Mouse (Mus musculus) embryonic stem cell, embryonic (primary cell): Measurements from ENCODE around the gene Psmd13.

Experiments used
- CTCF ChIA-PET, 4 experiments: fragments of 300-600 bp in 2 of 4; fragments of 350-600 bp in 2 of 4; sonication (Branson Sonifier 250); formaldehyde crosslinking; loops; one replicate each; lab custom pipeline; 2022; ENCODE audit warnings: inconsistent platforms in 2 of 4; lab: Charles Lee
- POLR2A ChIA-PET, 4 experiments: fragments of 300-600 bp in 2 of 4; fragments of 350-600 bp in 2 of 4; sonication (Branson Sonifier 250); formaldehyde crosslinking; loops; one replicate each; lab custom pipeline; 2022; ENCODE audit warnings: antibody characterized with exemption in 4 of 4, inconsistent platforms in 1 of 4; lab: Charles Lee

Psmd13 gene

DNA sequence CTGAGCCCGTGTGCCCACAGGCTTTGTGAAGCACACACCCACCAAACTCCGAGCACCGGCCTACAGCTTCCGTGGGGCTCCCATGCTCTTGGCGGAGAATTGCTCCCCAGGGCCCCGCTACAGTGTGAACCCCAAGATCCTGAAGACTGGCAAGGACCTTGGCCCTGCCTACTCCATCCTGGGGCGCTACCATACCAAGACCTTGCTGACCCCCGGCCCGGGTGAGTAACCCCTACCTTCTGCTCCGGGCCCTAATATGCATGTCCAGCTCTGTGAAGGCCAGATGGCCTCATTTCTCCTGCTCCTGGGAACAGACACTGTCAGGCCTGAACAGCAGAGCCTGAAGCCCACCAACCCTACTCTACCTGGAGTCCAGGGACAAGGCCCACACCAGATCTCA is 33.2 kb upstream of the Psmd13 start:
- ChIA-PET CTCF (interaction anchor here in 3 of 4 experiments (0.6 to 6.3 kb wide), 4 partner anchors 54 to 297 kb away, joined by 3 to 50 read pairs (median 4); no protein-coding TSS in a partner anchor), POLR2A (interaction anchor here in 3 of 4 experiments (1.0 to 2.6 kb wide), 6 partner anchors 8 to 212 kb away, joined by 3 to 15 read pairs (median 5); partner anchors contain the start of genes Gm45785 (in 2 of the 3), Ric8a (in 2 of the 3), B4galnt4 (in 1 of the 3) and Bet1l (in 1 of the 3))

- ChIA-PET POLR2A (interaction anchor here (0.6 to 3.1 kb wide), 10 partner anchors 10 to 639 kb away, joined by 3 to 15 read pairs (median 4); no protein-coding TSS in a partner anchor), CTCF (interaction anchor here in 1 of 4 experiments (0.6 kb wide), 1 partner anchor 11 kb away, joined by 5 read pairs; no protein-coding TSS in a partner anchor)
These were observed 29.9 kb upstream of the Psmd13 start for GRCm38 (mm10) chr7:140851916-140852315.

DNA sequence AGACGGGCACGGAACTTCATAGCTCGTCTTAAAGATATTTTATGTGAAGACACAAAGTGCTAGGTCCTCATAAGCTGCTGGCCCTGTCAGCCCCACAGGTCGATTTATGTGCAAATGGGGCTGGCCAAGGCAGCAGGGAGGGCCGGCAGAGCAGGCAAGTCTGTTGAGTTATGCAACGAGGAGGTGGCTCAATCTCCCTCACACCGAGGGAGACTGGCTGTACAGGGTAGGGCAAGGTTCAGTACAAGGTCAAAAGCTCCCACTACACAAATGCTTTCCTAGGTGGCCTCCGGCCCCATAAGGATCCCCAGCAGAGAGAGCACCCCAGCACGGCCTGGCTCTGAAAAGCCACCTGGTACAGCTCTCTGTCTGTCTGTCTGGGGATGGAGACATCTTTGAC is 28.4 kb upstream of the Psmd13 start:
- ChIA-PET POLR2A (interaction anchor here in 3 of 4 experiments (0.5 to 3.1 kb wide), 13 partner anchors 8 to 539 kb away, joined by 3 to 15 read pairs (median 4); partner anchors contain the start of genes Psmd13 (in 1 of the 3), Rassf7 (in 1 of the 3), Scgb1c1 (in 1 of the 3) and Sirt3 (in 1 of the 3)), CTCF (interaction anchor here in 2 of 4 experiments (0.5 to 1.5 kb wide), 3 partner anchors 8 to 323 kb away, joined by 3 to 6 read pairs (median 4); partner anchors contain the start of gene Scgb1c1 (in 1 of the 2))

GRCm38 (mm10) chr7:140854483-140854882 is 27.3 kb upstream of the Psmd13 start:
- ChIA-PET POLR2A (interaction anchor here in 3 of 4 experiments (0.8 to 3.1 kb wide), 10 partner anchors 10 to 361 kb away, joined by 3 to 9 read pairs (median 4); partner anchors contain the start of genes Psmd13 (in 1 of the 3), Rassf7 (in 1 of the 3), Scgb1c1 (in 1 of the 3) and Sirt3 (in 1 of the 3)), CTCF (interaction anchor here in 2 of 4 experiments (0.5 to 1.5 kb wide), 4 partner anchors 8 to 540 kb away, joined by 3 to 6 read pairs (median 3); partner anchors contain the start of gene Scgb1c1 (in 1 of the 2))

DNA sequence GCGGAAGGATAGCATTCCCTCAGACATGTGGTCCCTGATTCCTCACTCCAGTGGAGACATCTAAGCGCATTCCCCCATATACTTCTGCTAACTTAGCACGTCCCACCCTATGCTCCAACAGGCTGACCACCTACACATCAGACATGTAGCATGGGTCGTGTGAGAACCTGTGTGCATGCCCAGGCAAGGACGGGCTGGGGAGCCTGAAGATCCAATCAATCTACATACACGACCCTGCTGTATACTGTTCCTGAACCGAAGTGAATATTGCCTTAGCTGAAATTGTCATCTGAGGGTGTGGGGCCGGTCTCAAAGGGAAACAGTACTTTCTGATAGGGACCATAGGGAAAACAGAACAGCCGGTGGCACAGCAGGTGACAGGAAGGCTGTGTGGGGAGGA is 26.6 kb upstream of the Psmd13 start:
- ChIA-PET POLR2A (interaction anchor here in 3 of 4 experiments (1.0 to 5.9 kb wide), 19 partner anchors 8 to 740 kb away, joined by 3 to 33 read pairs (median 5); partner anchors contain the start of genes Odf3 (in 2 of the 3), Psmd13 (in 1 of the 3), Scgb1c1 (in 1 of the 3) and Sirt3 (in 1 of the 3)), CTCF (interaction anchor here in 1 of 4 experiments (0.5 to 2.1 kb wide), 4 partner anchors 9 to 540 kb away, joined by 3 to 9 read pairs (median 6); partner anchors contain the start of gene Scgb1c1)

- POLR2A ChIA-PET, result interaction anchor here in 3 of 4 experiments (0.6 to 6.8 kb wide), 62 partner anchors 8 to 741 kb away, joined by 3 to 50 read pairs (median 4); partner anchors contain the start of genes Odf3 (in 3 of the 3), Psmd13 (in 3 of the 3), Sirt3 (in 3 of the 3) and Mtg1 (in 2 of the 3)
- CTCF ChIA-PET, result interaction anchor here in 3 of 4 experiments (0.5 to 2.1 kb wide), 5 partner anchors 11 to 320 kb away, joined by 3 to 9 read pairs (median 5); partner anchors contain the start of gene Scgb1c1 (in 1 of the 3)
These were observed 25.6 kb upstream of the Psmd13 start, which contains the start of gene Gm45785 for GRCm38 (mm10) chr7:140855860-140856784. TSS of gene Gm45785 (minus strand) at chr7:140856331.

GRCm38 (mm10) chr7:140856785-140857549 is 24.8 kb upstream of the Psmd13 start, which contains the start of gene Ric8a:
TSS of gene Ric8a (plus strand) at chr7:140856957.
- ChIA-PET POLR2A (interaction anchor here in 3 of 4 experiments (0.5 to 6.8 kb wide), 62 partner anchors 8 to 755 kb away, joined by 3 to 50 read pairs (median 4); partner anchors contain the start of genes Odf3 (in 3 of the 3), Psmd13 (in 3 of the 3), Sirt3 (in 3 of the 3) and Mtg1 (in 2 of the 3)), CTCF (interaction anchor here in 3 of 4 experiments (0.6 to 2.1 kb wide), 8 partner anchors 12 to 319 kb away, joined by 3 to 9 read pairs (median 4); partner anchors contain the start of gene Scgb1c1 (in 1 of the 3))

DNA sequence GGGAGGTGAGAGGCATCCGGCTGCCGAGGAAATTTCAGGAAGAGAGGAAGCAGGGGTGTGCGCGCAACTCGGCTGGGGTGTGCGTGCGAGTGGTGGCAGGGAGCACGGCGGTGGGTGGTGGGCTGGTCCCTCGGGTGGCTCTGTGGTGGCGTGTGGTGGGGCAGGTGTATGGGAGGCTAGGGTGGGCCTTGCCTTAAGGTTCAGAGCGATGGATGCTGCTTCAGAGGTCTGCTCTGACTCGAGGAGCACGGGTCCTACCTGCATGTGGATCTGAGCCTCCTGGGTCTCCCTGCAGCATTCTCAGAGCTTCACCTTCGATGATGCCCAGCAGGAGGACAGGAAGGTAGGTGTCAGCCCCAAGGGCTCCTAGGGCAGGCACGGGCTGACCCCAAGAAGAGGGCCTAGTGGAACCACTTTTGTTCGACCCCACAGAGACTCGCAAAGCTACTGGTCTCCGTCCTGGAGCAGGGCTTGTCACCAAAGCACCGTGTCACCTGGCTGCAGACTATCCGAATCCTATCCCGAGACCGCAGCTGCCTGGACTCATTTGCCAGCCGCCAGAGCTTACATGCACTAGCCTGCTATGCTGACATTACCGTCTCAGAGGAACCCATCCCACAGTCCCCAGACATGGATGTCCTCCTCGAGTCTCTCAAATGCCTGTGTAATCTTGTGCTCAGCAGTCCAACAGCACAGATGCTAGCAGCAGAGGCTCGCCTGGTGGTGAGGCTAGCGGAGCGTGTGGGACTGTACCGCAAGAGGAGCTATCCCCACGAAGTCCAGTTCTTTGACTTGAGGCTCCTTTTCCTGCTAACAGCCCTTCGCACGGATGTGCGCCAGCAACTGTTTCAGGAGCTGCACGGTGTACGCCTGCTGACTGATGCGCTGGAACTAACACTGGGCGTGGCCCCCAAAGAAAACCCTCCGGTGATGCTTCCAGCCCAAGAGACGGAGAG is 23.9 kb upstream of the Psmd13 start, which contains the start of gene Bet1l:
Gene Bet1l (minus strand): TSS at position 28 of the 956 bp plus-strand sequence.
- ChIA-PET CTCF (interaction anchor here in 3 of 4 experiments (0.6 to 1.5 kb wide), 9 partner anchors 13 to 318 kb away, joined by 3 to 6 read pairs (median 3); partner anchors contain the start of gene Scgb1c1 (in 1 of the 3)), POLR2A (interaction anchor here in 3 of 4 experiments (0.6 to 6.8 kb wide), 34 partner anchors 10 to 756 kb away, joined by 3 to 50 read pairs (median 5); partner anchors contain the start of genes Psmd13 (in 3 of the 3), Sirt3 (in 3 of the 3), Odf3 (in 2 of the 3) and Fuom (in 1 of the 3))

GRCm38 (mm10) chr7:140858746-140859145 is 23.0 kb upstream of the Psmd13 start:
- POLR2A ChIA-PET, result interaction anchor here in 3 of 4 experiments (0.8 to 6.8 kb wide), 21 partner anchors 9 to 757 kb away, joined by 3 to 50 read pairs (median 6); partner anchors contain the start of genes Psmd13 (in 3 of the 3), Sirt3 (in 3 of the 3), Odf3 (in 2 of the 3) and Fuom (in 1 of the 3)
- CTCF ChIA-PET, result interaction anchor here in 1 of 4 experiments (0.9 to 1.3 kb wide), 2 partner anchors 14 to 45 kb away, joined by 3 to 6 read pairs; partner anchors contain the start of gene Scgb1c1

DNA sequence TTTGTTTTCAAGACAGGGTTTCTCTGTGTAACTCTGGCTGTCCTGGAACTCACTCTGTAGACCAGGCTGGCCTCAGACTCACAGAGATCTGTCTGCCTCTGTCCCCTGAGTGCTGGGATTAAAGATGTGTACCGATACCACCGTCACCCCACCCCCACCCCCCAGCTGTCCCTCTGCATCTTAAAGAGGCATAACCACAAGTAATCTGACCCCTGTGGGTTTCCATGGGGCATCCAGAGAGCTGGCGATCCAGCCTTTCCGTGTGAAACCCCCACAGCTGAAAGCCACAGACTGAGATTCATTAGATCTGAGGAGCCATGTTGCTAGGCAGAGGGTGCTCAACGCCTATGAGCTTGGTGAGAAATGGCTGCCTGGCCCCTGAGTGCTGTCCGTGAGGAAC is 21.8 kb upstream of the Psmd13 start:
- ChIA-PET POLR2A (interaction anchor here in 3 of 4 experiments (0.5 to 6.8 kb wide), 11 partner anchors 11 to 779 kb away, joined by 3 to 50 read pairs (median 6); partner anchors contain the start of gene Psmd13 (in 1 of the 3)), CTCF (interaction anchor here in 2 of 4 experiments (0.5 to 0.6 kb wide), 3 partner anchors 172 to 486 kb away, joined by 3 to 5 read pairs (median 3); no protein-coding TSS in a partner anchor)

- CTCF ChIA-PET, result interaction anchor here in 1 of 4 experiments (0.6 kb wide), 1 partner anchor 289 kb away, joined by 4 read pairs; no protein-coding TSS in a partner anchor
- POLR2A ChIA-PET, result interaction anchor here in 3 of 4 experiments (0.5 to 6.8 kb wide), 11 partner anchors 10 to 780 kb away, joined by 3 to 50 read pairs (median 6); partner anchors contain the start of gene Psmd13 (in 1 of the 3)
These were observed 21.0 kb upstream of the Psmd13 start for GRCm38 (mm10) chr7:140860728-140861127.

GRCm38 (mm10) chr7:140864761-140865160 is 17.0 kb upstream of the Psmd13 start:
- POLR2A ChIA-PET, result interaction anchor here in 3 of 4 experiments (0.7 to 2.0 kb wide), 12 partner anchors 8 to 36 kb away, joined by 3 to 13 read pairs (median 4); partner anchors contain the start of genes Gm45785 (in 2 of the 3), Odf3 (in 2 of the 3), Ric8a (in 2 of the 3) and Cox8b (in 1 of the 3)
- CTCF ChIA-PET, result interaction anchor here in 1 of 4 experiments (1.1 kb wide), 1 partner anchor 10 kb away, joined by 3 read pairs; no protein-coding TSS in a partner anchor

DNA sequence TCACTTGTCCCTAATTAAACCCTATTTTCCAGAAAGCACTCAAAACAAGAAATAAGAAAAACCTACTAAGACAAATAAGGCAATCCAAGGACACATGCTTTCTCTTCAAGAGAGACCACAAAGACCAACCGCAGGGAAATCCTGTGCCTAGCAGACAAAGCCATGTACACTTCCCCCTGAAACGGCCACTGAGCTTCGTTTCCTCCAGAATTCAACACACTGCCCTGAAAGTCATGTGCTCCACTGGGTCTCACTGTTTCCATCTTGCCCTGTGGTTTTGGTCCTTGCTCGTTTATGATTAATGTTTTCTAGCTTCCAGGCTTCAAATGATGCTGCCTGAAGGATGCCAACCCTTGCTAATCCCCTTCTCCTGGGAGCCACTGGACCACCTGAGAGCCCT is 7.5 kb upstream of the Psmd13 start:
- CTCF ChIA-PET, result interaction anchor here in 1 of 4 experiments (1.2 kb wide), 1 partner anchor 9 kb away, joined by 3 read pairs; no protein-coding TSS in a partner anchor
- POLR2A ChIA-PET, result interaction anchor here in 1 of 4 experiments (0.7 to 2.0 kb wide), 3 partner anchors 9 to 319 kb away, joined by 3 to 7 read pairs (median 4); partner anchors contain the start of genes Hras and Lrrc56

GRCm38 (mm10) chr7:140877364-140877763 is 4.4 kb upstream of the Psmd13 start:
- ChIA-PET POLR2A (interaction anchor here in 3 of 4 experiments (0.6 to 3.2 kb wide), 8 partner anchors 12 to 752 kb away, joined by 3 to 11 read pairs (median 3); partner anchors contain the start of genes Cox8b (in 1 of the 3), Gm45785 (in 1 of the 3) and Ric8a (in 1 of the 3)), CTCF (interaction anchor here in 1 of 4 experiments (0.7 to 1.3 kb wide), 2 partner anchors 31 to 72 kb away, joined by 3 to 4 read pairs; no protein-coding TSS in a partner anchor)
